Mouse (Mus musculus) small intestine, adult 2 months (tissue): ENCODE data around the gene Arhgef18.

ENCODE experiments used
- CTCF ChIP-seq: fragments of 200-500 bp; IDR thresholded peaks from 2 replicates; pipeline ENCODE4 v1.5.1; 2012; ENCODE audit warnings: low read depth, mild to moderate bottlenecking, control low read depth, inconsistent platforms, low read length, moderate library complexity, mixed read lengths; ENCODE audit not compliant: insufficient replicate concordance, insufficient read length; ENCODE audit errors: extremely low read depth
- POLR2A ChIP-seq: fragments of 200-500 bp; IDR thresholded peaks from 2 replicates; pipeline ENCODE4 v1.6.1; 2012; ENCODE audit warnings: low read depth, mild to moderate bottlenecking, control low read depth, inconsistent platforms, low read length, moderate library complexity

DNA sequence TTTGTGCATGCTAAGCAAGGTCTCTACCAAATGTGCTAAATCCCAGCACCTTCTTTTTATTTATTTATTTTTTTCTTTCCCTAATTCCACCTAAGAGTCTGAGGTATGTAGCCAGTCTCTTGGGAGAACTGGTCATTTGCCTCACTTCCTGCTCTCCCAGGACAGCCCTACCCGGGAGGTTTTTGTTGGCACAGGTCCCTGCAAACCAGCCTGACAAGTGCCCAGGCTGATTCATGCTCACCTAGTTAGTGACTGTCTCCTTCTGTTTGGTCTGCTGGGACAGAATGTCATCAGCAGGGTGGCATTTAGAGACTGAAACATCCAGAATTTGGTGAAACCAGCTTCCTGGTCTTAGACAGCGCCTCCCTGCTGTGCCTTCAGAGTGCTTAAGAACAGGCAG lies 37.2 kb downstream of the Arhgef18 start:
- no peak for TF ChIP-seq CTCF
- TF ChIP-seq POLR2A, result no peak
